Mouse (Mus musculus): ENCODE measurements around the gene Ctsa. TPM values are rescaled to one million over a fixed set of nuclear protein-coding genes. Genes with fewer than 3 reads are reported as not detected.
"Not testable (repeated sequence)": the region's sequence is repeated elsewhere in the genome, so short reads cannot be mapped to it uniquely, and the experiment has no call there.

Ctsa gene
- polyA plus RNA-seq (2012; rRNA removed) = 200 and 235 TPM in 2 replicates

DNA sequence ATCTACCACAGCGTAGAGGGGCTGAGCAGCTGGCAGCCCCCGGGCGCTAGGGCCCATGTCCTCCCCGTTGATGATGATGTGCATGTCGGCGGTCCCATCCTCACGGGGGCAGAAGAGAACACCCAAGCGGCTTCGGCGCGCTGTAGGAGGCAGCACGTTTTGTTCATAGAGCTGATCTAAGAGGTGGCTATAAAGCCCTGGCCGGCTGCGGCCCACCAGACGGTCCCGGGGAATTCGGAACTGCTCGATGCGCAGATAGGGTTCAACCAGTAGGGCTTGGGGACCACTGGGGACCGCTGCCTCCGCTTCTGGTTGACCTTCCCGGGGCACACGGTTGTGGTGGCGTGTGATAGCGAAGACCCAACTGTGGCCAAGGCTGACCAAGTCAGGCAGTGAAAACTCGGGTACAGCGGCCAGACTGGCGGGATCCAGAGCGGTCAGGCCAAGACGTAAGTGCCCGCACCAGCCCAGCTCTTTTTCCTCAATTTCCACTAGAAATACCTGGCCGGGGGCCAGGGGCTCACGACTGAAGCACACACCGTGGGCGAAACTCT lies at the start of gene Ctsa:
Ctsa (plus strand) TSS at position 126 of the 554 bp plus-strand sequence.
- peak; percentile 63 for DNase-seq (ENCODE audit: low spot score)

DNA sequence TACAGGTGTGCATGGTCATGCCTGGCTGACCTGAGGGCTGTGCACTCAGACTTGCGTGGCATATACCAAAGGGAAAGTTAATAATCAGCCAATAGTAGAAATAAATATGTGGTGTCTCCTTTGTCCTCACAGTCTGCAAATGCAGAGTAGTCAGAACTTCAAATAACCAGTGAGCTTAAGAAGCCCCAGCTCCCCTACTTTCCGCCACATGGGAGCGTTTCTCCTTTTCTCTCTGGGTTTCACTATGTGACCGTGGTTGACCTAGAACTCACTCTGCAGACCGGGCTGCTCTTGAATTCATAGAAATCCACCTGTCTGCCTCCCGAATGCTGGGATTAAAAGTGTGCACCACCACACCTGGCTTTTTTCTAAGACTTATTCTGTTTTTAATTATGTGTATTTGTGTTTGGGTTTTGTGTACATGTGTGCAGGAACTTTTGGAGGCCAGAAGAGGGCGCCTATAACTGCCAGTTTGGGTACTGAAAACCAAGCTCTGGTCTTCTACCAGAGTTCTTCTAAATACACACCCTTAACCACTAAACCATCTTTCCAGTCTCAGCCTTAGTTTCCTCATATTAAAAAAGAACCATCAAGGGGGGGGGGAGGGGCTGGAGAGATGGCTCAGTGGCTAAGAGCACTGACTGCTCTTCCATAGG lies 48.6 kb upstream of the Ctsa start:
- no peak for DNase-seq (ENCODE audit: low spot score)

DNA sequence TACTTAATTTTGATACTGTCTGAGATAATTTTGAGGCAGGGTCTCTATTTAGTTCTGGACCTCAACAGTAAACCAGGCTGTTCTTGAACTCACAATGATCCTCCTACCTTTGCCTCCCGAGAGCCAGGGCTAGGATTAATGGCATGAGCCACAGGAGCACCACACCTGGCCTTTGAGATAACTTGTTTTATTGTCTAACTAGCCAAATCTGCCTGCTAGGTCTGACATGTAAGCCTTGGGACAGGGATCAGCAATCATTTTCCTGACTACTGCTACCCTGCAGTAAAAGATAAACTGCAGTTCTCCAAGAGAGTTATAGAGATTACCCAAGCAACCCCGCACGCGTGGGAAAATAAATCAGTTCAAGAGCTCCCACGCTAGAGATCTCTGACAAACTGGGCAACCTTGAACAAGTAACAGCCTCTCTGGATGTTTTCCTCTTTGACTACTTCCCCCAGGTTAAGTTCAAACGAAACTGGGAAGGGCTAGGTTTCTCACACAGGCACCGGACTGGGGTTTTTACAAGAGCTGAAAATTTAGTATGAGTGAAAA lies 47.7 kb upstream of the Ctsa start:
- DNase-seq (ENCODE audit: low spot score) = no peak

DNA sequence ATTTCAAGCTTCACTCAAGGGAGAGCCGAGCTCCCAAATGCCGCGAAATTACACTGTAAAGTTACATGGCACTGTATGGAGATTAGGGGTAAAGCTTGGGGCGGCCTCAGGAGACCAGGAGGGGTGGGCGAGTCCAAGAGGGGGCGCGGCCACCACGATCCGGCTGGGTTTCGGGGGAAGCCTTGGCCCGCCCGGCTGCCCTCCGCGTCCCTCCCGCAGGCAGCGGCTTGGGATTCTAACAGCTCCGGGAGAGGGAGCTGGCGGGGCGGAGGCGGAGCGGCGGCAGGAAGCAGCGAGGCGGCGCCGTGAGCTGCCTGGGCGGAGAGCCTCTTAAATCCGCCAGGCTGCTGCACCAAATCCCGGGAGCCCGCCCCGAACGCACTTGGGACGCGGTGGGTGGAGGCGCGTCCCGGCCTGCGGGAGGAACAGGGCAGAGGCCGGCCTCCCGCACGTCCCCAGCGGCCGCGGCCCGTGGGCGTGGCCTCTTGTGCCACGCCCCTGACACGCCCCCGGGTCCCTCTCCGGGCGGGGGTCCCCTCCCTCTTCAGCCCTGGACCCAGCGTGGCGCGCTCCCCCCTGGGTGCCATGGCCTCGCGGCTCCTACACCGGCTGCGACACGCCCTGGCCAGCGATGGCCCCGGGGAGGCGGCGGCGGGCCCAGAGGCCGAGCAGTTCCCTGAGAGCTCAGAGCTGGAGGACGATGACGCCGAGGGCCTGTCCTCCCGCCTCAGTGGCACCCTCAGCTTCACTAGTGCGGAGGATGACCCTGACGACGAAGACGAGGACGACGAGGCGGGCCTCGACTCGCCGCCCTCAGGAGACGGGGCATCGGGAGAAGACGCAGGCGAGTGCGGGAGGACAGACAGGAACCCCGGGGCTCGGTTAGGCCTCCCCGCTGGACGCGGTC lies 46.9 kb upstream of the Ctsa start, which contains the start of gene Snx21:
Snx21 (plus strand) TSS at position 343 of the 907 bp plus-strand sequence.
- peak; percentile 87 for DNase-seq (ENCODE audit: low spot score)

DNA sequence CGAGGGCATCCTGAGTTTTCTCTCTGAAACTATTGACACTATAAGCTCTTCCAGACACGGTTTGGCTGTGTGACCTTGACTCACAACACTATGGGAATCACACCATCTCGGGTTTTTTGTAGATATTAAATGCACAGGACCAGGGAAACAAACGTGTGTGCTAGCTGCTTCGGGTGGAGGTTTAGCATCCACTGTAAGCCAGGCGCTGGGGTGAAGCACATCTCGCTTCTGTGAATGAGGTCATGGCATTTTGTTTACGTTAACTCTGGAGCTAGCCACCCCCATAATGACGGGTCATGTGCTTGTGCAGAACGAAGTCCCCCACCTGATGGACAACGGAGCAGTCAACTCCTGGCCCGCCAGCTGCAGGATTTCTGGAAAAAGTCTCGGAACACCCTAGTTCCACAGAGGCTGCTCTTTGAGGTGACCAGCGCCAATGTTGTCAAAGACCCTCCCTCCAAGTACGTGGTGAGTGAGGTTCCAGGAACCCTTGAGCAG lies 46.2 kb upstream of the Ctsa start:
- DNase-seq (ENCODE audit: low spot score) = no peak

DNA sequence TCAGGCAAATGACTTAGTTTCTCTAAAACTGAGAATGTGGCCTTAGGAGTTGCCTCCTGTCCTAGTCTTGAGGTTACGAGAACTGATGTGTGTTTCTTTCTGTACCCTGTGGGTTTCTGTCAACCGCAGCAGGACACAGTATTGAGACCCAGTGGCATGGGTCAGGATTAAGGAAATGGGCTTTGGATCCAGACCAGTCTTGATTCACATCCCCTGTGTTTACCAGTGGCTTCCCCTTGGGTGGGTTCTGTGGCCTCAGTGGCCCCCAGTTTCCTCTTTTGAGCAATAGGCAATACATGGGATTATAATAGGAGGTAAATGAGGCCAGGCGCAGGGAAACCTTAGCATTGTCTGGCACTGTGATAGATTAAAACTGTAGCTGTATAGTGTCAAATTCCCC lies 45.6 kb upstream of the Ctsa start:
- DNase-seq (ENCODE audit: low spot score) = no peak

DNA sequence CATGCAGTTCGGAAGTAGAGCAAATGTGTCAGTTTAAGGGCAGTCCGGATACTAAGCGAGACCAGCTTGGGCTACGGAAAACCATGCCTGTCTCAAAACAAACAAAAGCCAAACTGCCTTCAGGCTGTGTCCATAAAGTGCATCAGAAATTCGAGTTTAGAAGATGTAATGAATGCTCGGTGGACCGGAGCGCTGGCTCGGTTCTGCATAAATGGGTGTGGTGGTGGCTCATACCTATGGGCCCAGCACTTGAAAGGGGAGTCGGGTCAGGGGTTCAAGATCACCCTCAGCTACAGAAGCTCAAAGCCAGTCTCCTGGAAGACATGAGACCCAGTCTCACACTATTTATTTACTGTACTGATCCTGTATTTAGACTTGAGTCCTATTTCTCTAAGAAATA lies 44.9 kb upstream of the Ctsa start:
- no peak for DNase-seq (ENCODE audit: low spot score)

DNA sequence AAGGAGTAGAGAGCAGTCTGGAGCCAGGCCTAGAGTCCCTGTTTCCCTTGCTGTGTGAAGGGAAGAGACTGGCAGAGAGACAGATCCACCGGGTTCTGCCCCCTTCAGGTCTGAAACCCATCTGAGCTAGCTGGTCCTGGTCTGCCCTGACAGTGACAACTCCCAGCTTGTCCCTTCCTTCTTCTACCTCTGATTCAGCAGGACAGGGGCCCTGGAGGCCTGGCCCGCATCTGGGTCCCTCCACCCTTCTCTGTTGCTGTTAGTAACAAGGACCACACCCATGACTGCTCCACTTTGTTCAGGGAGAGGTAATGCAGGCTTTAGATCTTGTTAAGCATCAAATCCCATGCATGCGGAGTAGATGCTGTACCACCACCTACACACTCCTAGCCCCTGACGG lies 44.3 kb upstream of the Ctsa start:
- DNase-seq (ENCODE audit: low spot score) = no peak

DNA sequence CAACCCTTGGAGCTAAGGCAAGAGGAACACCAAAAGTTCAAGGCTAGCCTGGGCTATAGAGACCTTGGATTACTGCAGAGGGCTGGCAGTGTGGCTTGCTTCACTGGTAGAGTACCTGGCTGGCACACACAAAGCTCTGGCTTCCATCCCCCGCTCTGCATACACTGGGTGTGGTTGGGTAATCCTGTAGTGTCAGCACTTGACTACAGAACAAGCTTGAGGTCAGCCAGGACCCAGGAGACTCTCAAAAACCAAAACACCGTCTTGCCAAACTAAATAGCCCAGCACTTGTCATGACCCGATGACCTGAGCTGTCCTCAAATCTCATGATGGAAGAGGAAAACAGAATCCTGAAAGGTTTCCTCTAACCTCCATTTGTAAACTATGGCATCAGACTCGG lies 42.2 kb upstream of the Ctsa start:
- no peak for DNase-seq (ENCODE audit: low spot score)

DNA sequence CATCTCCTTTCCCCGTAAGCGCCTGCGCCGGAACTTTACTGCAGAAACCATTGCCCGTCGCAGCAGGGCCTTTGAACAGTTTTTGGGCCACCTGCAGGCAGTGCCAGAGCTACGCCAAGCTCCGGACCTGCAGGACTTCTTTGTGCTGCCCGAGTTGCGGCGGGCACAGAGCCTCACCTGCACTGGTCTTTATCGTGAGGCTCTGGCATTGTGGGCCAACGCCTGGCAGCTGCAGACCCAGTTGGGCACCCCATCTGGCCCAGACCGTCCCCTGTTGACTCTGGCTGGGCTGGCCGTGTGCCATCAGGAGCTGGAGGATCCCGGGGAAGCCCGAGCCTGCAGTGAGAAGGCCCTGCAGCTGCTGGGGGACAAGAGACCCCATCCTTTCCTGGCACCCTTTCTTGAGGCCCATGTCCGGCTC lies 40.8 kb upstream of the Ctsa start:
- no peak for DNase-seq (ENCODE audit: low spot score)

DNA sequence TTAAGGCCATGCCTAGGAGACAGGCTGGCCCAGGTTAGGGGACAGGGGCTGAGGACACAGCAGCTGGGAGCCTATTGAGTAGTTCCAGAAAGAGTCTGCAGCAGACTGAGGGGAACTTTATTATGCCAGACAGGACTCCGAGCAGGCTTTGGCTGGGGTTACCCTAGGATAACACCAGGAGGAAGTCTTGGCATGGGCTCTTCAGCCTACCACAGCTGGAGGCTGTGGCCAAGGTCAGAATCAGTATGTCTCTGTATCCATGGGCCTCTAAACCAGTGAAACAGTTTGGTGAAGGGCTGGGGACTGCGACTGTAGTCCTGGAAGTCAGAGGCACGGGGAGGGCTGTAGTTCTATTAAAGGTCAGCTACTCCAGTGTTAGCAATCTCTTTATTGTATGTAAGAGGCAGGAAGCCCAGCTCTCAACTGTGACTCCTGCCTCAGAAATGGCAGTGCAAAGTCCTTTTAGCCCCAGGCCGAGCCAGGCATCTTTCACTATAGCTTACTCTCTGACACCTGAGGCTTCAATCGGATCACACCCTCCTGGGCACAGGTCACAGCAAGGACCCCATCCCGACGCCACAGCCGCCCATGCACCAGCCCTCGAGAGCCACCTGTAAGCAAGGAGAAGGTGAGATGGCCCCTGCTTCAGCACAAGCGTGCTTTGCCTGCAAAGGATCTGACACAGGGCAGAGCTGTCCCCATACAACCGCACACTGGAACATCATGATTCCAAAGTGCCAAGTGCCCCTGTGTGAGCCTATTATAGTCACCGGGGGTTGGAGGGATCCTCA lies 40.1 kb upstream of the Ctsa start:
- no peak for DNase-seq (ENCODE audit: low spot score)

DNA sequence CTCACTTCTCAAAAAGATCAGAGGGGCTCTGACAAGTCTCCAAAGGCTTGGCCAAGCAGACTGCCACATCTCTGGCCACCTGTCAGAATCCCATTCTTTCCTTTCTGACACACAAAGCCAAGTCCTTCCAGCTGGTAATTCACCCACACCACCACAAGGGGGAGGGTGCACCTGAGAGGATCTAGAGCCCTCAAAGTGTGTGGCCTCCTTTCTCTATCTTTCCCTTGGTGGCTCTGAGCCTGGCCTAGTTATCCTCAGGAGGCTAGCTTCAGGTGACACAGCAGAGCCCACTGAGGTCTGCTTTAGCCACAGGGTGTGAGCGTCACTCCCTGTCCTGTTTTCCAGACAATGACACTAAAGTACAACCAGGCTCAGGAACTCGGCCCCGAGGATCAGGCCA lies 39.4 kb upstream of the Ctsa start:
- DNase-seq (ENCODE audit: low spot score) = no peak

DNA sequence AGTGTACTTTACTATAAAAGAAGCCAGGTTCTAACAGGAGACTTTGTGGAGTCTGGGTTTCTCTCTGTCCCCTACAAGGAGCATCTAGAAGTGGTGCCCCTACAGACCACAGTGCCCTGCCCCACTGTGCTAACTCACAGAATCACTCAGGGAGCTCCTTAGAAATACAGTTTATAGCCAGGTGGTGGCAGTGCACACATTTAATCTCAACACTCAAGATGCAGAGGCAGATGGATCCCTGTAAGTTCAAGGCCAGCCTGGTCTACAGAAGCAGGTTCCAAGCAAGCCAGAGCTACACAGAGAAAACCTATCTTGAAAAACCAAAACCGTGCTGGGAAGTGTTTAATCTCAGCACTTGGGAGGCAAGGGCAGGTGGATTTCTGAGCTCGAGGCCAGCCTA lies 38.9 kb upstream of the Ctsa start:
- no peak for DNase-seq (ENCODE audit: low spot score)

DNA sequence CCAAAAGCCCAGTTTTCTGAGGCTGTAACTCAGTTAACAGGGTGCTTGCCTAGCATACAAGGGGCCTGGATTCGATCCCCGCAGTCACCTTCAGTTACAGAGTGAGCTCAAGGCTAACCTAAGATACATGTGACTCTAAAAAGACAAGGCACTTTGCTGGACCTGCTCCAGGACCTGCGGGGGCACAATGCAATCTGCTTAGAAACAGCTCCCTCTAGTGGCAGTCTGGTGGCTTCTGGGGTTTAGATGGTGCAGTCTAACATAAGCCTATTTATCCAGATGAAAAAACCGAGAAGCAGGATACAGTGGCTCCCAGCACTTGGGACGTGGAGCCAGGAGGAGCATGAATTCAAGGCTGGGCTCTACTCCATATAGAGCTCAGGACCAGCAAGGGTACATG lies 38.4 kb upstream of the Ctsa start:
- DNase-seq (ENCODE audit: low spot score) = no peak

DNA sequence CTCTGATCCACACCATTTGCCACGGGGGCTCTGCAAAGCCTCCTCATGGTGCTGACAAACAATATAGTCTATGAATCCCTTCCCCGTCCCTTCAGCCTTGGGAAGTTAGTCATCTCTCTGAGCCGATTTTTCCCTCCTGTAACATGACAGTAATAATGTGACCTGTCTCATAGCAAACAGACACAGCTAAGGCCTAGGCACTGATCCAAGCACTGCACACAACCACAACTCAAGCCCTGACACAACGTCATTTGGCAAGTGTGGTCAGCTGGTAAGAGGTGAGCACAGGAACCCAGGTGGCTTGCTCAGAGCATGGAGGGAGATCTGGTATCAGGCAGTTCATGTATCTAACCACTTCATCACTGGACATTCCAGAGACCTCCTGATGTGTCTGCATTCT lies 36.8 kb upstream of the Ctsa start:
- no peak for DNase-seq (ENCODE audit: low spot score)

DNA sequence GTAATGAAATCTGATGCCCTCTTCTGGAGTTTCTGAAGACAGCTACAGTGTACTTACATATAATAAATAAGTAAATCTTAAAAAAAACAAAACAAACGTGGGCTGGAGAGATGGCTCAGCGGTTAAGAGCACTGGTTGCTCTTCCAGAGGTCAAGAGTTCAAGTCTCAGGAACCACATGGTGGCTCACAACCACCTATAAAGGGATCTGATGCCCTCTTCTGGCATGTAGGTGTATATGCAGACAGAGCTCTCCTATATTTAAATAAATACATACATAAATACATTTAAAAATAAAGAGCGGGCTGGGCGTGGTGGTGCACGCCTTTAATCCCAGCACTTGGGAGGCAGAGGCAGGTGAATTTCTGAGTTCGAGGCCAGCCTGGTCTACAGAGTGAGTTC lies 34.1 kb upstream of the Ctsa start:
- not testable (repeated sequence) for DNase-seq (ENCODE audit: low spot score)

DNA sequence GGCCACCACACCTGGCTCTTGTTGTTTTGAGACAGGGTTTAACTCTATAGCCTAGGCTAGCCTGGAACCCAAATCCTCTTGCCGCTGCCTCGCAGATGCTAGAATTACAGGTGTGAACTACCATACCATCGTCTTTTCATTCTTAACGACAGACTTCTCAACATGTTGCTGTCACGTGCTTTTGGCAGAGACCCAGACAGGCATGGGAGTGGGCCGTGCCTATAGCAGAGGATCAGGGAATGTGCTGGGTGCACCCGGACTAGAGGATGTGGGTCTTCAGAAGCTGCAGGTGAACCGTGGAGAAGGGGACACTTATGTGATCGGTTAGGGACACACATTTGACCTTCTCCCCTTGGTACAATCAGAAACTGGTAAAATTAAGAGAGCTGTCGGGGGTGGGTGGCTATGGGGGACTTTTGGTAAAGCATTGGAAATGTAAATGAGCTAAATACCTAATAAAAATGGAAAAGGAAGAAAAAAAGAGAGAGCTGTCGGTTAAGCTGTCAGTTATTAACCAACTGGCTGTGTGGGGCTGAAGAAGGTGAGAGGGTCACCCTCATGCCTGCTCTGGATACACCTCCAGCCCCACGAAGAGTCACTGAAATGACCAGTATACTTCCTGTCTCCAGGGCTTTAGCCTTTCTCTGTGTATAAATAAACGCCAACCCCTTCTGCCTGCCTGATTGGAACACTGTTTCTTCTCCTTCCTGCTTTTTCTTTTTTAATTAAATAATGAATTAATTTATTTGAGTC lies 32.2 kb upstream of the Ctsa start:
- DNase-seq (ENCODE audit: low spot score) = no peak

DNA sequence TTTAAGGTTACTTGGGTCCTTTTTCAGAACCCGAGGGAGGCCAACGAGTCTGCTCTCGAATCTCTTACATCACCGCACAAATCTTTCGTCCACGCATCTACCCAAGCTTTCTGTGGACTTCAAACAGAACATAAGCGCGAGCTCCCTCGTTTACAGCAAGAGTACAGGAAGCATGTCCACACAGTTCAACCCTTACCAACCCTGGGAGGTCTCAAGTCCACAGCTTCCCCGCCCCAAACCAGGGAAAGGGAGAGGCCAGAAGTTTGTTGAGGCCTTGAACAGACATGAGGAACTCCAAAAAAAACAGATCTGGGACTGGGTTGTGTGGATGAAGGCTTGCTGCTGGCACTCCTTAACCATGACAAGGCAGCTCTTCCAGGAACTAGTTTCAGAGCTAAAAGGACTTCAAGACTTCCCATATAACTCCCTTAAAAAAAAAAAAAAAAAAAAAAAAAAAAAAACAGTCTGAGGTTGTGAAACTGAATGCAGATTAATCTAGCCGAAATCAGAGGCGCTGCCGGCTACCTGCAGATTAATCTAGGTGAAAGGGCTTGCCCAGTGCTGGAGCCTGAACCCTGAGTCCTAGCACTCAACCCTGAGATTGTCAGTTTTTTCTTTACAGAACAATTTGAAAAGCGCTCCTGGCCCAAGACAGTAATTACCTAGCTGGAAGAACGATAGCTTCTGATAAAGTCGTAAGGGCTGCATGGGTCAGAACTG lies 29.3 kb upstream of the Ctsa start:
- DNase-seq (ENCODE audit: low spot score) = no peak

DNA sequence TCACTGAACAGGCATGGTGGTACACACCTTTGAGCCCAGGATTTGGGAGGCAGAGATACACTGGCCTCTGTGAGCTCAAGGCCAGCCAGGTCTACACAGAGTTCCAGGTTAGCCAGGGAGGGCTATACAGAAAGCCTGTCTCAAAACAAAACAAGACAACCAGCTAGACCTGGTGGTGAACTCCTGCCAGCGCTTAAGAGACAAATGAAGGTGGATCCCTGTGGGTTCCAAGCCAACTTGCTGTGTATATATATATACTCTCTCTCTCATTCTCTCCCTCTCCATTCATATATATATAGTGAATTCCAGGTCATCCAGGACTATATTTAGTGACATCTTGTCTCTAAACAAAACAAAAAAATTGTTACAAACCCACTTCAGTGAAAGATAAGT lies 28.8 kb upstream of the Ctsa start:
- no peak for DNase-seq (ENCODE audit: low spot score)
